Mouse (Mus musculus) layer of hippocampus, postnatal 36 days (tissue): Measurements from ENCODE around the gene Lyrm2. TPM values are rescaled to one million over a fixed set of nuclear protein-coding genes. Genes with fewer than 3 reads are reported as not detected.

Source experiments
- DNase-seq, 2 experiments: peaks; one replicate each; pipeline ENCODE4 v3.0.0; 2022
- total RNA-seq, 2 experiments: library from RNA; stranded (reverse); gene quantifications; 2 replicates each; pipeline ENCODE4 v1.2.3; 2021

Lyrm2 gene
- 10 to 100 TPM; 36.2 to 37.0 TPM for total RNA-seq

DNA sequence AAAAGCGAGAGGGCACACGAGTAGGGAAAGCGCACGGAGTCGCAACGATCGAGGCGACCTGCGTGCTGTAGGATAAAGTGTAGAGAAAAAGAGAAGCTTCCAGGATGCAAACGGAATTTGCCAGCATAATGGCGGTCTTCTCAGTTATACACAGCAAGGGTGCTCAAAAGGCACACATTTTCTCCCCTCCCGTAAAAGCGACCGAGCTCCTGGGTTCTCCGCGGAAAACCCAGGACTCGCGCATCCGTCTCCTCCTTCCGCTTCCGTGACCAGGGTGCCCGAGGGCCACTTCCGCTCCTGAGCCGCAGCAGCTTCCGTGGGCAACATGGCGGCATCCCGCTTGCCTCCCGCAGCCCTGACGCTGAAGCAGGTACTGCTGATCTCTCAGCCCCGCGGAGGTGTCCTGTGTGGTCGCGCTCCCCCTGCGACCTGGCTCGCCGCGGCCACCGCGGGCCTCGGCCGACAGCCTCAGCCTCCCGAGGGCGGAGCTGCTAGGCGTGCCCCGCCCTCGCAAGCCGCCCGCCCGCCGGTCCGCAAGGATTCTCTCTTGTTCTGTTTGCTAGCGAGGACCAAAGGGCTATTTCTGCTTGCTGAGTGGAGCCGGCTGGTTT lies at the start of gene Lyrm2:
Lyrm2 (plus strand) TSS at position 288 of the 611 bp plus-strand sequence.
- DNase-seq, result peak; percentile 85 to 86

DNA sequence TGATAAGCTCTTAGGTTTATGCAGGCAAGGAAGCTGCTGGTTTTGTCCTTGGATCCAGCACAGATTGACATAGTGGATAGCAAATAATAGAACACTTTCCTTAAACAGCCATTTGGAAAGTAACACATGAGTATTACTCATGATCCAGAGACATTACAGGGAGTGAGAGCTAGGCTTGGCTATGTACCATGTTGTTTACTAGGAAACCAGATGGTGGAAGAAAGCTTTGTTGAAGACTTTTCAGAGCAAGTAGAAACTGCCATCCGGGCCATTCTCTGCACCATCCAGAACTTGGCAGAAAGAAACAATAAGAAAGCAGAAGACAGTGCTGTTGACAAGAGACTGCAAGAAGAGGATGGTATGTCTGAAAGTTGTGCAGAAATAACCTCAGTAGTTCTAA lies 49.3 kb upstream of the Lyrm2 start:
- DNase-seq, result peak in 1 of 2 experiments; percentile 24

DNA sequence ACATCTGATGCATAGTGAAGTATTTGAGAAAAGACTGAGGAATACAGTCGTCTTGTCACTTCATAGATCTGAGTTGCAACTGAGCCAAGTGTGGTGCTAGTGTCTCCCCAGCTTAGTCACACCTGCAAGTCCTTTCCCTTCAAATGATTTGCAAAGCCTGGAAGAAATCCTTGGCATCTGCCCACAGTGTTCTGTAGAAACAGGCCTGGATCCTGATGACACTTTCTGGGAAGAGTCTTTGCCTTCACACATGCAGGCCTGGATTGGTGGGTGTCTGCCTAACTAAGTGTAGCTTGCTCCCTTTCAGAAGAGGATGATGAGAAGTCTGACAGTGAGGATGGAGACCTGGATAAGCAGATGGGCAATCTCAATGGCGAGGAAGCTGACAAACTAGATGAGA lies 42.6 kb upstream of the Lyrm2 start:
- no peak for DNase-seq

DNA sequence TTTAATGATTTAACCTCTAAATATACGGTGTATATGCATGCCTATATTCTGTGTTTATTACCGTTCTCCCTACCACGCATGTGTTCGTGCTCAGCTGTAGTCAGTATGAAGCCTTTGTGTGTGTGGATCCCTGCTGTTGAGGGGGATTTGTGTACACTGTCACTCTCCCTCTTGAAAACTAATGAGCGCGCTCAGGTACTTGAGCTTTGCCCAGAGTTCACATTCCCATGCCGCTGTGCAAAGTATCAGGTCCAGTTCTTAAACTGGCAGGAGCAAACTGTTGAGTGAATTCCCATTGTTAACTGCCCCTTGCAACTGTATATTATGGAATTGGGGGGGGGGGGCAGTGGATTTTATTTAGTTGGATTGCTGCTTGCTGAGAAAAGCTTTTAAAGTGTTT lies 32.6 kb upstream of the Lyrm2 start:
- no peak for DNase-seq

DNA sequence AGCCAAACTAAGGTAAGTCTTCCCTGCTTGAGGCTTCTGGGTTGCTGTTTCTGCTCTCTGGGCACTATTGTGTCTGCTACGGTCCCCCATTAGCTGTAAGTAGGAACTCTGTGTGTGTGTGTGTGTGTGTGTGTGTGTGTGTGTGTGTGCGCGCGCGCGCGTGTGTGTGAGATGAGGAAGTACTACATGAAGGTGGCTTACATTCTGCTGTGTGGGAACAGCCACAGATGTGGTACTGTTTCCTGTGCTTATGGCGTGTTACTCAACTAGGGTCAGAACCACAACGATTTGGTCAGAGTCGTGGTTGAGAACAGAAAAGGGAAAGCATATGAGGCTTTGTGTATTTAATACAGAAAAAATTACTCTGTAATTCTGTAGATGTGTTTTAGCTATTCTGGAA lies 32.0 kb upstream of the Lyrm2 start:
- no peak for DNase-seq

DNA sequence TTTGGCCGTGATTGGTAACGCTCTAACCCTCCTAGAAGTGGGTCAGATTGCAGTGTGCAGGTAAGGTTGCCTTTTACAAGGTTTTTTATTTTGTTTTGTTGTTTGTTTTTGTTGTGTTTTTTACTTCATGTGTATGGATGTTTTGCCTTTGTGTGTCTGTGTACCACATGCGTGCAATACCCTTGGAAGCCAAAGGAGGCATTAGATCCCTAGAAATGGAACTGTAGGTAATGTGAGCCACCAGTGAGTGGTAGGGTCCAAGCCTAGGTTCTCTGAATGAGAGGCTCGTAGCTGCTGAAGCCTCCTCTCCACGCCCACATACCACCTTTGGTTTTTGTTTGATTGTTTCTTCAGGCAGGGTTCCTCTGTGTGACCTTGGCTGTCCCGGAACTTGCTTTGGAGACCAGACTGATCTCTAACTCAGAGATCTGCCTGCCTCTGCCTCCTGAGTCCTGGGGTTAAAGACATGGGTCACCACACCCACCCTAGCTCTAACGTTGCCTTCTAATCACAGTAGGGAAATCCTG lies 29.7 kb upstream of the Lyrm2 start:
- no peak for DNase-seq

DNA sequence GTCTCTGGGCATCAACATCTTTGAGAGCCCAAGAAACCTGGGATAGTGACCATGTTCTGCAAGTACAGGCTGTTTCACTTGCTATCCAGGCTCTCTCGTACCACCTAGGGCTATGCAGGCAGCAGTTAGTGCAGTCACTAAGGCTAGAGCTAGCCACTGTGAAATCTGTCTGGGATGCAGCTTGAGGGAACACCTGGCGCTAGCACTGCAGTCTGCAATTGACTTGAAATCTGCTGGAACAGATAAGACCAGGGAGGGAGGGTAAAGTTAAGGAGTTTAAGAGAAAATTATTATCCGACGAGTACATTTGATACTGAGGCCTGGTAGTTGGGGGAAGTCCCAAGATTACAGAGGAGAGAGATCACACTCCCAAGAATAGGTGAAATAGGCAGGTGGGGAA lies 20.1 kb upstream of the Lyrm2 start:
- DNase-seq, result no peak

DNA sequence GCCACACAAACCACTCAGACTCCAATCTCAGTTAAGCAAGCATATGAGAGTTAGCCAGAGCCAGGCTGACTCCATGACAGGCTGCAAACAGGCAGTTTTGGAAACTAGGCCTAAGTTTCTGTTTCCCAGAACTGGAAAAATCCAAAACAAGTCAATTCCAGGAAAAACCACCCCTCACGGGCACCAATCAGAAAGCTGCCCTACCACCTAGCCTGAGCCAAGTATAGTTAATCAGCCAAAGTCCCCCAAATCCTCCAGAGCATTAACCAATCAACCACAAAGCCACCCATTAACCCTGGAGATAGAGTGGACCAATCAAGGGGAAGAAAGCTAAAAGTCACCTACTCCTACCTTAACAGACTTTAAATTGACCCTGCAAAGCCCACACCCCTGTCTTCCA lies 12.9 kb upstream of the Lyrm2 start:
- DNase-seq, result no peak

DNA sequence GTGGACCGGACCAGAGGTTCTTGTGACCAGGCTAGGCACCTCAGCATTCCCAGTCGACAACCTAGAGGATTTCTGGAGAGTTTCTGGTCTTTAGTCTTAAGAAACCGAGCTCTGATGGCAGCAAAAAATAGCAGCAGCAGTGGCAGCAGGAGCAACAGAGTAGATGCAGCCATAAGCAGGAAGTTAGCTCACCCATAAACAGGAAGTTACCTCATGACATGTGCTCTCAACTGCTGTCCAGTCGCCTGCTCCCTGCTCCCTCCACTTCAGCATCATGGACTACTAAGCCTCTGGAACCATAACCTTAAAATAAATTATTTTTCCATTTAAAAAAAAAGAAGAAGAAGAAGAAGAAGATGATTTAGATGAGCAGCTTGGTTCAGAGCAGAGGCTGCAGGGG lies 11.0 kb upstream of the Lyrm2 start:
- no peak for DNase-seq

DNA sequence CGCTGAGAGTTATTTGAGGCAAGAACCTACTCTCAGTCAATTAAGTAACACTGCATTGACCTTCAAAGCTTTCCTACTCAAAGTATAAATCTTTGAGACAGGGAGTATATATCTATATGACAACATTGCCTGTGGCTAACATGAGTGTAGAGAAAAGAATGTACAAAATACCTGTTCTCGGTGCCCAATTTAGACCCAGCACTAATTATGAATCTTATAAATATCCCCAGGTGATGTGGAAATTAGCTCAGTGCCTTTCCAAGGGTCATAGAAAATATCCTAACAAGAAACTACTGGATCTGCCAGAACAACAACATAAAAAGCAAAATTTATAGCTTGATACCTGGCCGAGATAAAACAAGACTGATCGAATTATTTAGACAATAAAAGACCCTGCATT lies 1.1 kb upstream of the Lyrm2 start:
- no peak for DNase-seq

DNA sequence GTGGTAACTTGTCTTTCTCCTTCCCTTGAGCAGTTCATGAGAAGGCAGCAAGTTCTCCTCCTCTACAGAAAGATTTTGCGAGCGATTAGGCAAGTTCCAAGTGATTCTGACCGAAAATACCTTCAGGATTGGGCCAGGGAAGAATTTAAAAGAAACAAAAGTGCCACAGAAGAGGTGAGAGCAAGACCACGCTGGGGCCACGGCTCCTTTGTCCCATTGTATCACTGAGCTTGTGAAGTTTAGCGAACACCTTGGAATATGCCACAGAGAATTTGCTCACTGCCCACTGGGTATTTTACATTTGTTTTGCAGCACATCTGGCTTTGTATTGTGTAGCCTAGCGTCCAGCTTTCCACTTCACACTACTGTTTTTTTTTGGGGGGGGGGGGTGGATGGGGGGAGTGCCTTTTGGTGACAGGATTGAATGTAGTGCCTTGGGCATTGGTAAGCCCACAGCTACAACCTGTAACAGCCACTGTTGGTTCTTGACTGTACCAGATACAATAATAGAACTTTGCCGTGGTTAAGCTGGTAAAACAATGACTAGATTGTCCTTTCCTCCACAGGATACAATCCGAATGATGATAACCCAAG lies 621 bp downstream of the Lyrm2 start:
- no peak for DNase-seq

DNA sequence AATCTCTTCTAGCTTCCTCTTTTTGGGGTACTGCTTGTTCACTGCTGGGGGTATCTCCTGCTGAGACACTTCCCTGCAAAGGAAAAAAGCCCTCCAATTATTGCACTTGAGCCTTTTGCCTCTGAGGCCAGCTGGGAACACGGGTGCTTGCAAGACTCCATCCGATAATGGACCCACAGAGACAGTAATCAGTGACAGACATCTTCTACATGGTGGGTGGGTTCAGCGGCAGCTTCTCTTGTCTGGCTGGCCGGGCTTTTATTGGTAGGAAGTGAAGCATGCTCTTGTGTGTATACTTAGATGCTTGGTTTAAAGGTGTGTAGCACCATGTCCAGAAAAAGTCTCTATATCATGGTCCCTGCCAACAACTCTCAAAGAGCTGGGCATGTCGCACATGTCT lies 17.4 kb downstream of the Lyrm2 start:
- no peak for DNase-seq

DNA sequence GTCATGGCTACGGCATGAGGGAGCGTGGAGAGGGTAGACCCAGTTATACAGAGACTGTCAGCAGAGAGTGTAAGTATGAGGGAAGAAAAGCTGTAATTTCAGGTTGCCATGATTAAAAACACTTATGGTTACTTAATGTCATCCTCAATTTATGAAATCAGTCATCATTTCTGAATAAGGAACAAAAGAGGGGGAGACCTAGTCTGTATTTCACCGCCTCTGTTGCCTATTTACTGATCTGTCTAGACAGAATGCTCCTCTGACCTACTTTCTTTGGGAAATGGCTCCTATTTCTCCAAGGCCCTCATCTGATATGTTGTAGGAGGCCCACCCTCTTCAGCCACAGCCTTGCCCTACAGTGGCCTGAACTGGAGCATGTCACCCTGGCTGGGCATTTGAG lies 20.6 kb downstream of the Lyrm2 start:
- DNase-seq, result no peak

DNA sequence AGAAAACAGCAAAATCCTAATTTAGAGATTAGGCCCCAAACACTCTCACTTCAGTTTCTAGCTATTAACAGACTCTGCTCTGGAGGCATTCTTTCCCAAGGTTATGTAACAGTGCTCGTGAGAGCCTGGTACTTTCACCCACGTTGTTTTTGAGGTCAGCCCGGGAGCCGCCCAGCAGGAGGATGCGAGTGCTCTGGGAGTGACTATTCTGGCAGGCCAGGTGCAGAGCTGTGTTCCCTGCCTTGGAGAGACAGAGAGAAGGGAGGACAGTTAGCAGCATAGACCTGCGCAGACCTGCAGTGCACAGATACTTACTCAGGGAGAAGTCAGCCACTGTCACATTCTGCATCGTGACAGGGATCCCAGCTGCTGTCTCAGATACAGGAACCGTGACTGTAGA lies 24.2 kb downstream of the Lyrm2 start:
- DNase-seq, result no peak

DNA sequence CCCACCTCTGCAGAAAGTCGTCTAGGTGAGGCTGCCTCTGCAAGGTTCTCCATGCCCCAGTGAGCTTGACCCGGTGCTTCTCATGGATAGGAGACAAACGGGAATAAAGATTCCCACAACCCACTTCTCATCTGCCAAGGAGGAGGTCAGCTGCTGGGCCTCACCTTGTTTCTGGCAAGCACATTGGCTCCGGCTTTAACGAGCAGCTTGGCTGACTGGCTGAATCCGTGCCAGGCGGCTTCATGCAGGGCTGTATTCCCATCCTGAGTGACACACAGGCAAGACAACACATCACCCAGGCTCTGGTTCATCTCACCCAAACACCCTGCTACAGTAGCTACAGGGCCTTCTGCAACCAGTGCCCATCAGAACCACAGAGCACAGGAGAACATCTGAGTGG lies 26.9 kb downstream of the Lyrm2 start:
- no peak for DNase-seq

DNA sequence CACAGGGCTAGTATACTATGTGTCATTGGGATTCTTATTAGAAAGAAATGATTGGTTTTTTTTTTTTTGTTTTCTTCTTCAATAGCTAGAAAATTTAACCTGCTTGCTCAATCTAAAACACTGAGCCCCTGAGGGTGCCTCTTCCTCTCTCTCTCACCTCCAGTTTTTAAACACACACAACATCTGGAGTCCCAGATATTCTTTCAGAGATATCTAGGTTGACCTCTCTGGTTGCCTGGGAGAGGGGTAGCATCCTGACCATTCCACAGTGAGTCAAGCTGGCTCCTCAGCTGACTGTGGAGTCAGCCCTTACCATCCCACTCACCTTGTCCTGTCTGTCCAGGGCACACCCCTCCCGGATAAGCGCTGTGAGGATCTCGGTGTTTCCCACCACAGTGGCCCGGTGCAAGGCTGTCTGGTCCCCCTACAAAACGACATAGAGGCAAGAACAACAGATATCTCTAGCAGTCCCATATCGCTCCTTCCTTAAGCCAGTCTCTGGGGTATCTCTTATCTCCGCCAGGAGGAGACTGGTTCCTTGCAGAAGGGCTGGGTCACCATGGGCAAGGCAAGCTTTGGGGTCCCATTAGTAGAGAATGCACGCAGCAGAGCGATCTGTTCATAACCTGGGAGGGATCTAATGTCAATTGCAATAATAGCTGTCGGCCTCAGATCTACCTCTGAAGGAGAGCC lies 28.5 kb downstream of the Lyrm2 start:
- no peak for DNase-seq

DNA sequence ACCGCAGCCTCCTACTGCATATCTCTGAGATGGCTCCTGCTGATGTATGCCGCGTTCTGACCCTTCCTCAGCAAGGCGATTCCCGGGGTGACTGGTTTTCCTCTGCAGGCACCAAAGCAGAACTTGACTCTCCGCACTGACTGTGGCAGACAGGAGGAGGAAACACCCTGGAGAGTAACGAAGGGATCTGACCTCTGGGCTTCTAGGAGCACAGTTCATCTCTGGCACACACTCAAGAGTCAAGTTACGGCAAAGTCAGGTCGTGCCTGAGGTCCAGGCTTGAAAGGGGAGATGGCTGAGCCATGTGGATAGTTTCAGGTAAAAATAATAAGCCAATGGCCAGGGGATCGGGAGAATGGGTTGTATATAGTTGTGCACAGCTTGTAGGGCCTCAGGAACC lies 29.3 kb downstream of the Lyrm2 start:
- DNase-seq, result no peak

DNA sequence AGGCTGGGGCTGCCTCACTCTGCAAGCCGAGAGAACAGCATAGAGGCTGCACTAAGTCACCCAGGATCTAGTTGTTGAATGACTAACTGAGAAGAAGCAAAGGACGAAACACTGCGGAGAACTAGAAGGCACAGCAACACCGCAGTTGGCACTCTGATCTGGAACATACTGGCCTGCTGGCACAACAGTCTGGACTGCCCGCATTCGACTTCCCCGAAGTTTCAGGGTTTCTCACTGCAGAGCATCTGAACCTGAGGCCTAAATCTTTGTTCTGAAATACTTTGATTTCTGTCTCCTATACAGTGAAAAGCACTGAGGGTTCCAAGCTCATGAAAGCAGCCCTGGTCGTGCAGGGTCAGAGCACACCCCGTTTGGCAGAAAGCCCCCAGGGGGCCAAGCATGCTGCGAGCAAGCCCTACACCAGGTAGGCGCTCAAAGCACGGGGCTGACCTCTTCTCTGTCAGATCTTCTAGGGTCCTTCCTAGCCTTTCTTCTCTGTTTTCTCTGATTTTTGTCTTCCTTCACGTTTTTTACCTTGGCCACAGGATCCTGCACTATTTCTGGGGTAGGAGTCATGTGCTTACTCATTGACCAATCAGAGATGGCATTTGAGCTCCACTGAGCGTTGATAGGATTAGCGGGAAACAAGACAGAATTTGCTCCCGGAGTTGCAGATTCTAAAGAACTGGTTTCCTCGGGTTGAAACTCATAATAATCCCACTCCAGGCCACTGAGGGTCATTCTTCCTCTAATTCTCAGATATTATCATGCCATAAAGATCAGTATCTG lies 33.6 kb downstream of the Lyrm2 start:
- peak in 1 of 2 experiments; percentile 7 for DNase-seq

DNA sequence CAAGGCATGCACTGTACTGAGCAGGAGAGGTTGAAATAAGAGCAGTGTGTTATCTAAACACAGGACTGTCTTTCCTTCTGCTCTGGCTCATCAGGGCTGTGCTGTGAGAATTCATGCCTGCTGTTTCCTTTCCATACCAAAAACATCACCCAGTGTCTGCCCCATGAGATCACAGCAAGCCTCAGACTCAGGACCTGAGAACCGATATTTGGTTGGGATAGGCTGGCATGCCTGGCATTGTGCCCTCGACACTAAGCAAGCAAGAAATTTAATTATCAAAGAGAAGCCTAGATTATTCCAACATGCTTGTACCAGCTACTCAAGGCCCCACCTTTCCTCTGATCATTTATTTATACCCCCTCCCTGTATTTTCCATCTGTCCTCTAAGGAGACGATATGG lies 34.5 kb downstream of the Lyrm2 start:
- no peak for DNase-seq

DNA sequence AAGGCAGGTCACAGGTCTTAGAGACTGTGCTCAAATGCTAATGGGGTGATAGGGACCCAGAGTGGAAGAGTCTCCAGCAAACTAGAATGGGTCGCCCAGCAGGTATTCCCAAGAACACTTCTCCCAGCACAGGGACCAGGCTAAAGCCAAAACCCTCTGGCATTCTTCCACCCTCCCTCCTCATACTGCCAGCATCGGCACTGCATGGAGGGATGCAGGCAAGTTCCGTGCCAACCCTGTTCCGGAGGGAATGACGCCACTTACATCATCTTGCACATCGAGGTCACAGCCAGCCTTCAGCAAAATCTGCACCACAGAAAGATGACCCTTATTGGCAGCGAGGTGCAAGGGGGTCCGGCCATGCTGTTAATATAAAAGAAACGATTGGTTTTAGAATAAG lies 36.0 kb downstream of the Lyrm2 start:
- no peak for DNase-seq

DNA sequence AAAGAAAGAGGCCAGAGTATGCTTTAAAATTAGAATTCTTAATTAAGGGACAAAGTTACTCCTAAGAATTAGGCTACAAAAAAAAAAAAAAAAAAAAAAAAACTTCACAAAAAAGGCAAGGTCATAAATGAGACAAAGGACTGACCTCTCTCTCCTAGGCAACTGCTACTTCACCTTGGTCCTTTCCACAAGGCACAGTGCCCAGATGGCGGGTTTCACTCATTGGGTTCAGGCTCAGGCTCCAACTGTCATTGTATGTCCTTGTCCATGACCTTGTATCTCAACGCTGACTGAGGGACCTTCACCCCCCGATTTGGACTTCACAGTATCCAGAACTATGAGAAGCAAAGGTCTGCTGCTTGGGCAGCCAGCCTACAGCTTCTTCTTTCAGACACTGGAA lies 38.3 kb downstream of the Lyrm2 start:
- DNase-seq, result no peak
